ENCODE assay signal across 13 mouse cellular contexts in genomic region chr13:98124113-98124745, GRCm38 (mm10).
DNase-seq lines count a peak whose midpoint lies in the region; ATAC-seq and TF ChIP-seq lines count a peak whose summit lies in the region.
"Had no signal": no experiment of that assay in that cellular context is flagged by ENCODE, and none has a peak within 500 bp of the region (broad histone marks: within the 10 kb centered on the region; RNA-seq: fewer than 3 reads in every experiment).

No protein-coding gene starts in this region.

- TF ChIP-seq POLR2A in cerebellum, adult 2 months (IDR thresholded peaks at IDR 0.05; ENCODE audit: borderline replicate concordance, insufficient read depth, low read length), result no peak

- peak; percentile 38 for ATAC-seq in lung, postnatal 0 days
- peak; percentile 73; the same call in 1 of the 2 replicates for ATAC-seq in liver, embryonic 14.5 days (ENCODE audit: insufficient read depth)
- peak; percentile 52 for ATAC-seq in stomach, postnatal 0 days (ENCODE audit: low FRiP score, low TSS enrichment)
- ATAC-seq: Patski had no signal

- no peak for TF ChIP-seq EP300 in lung, postnatal 0 days (IDR thresholded peaks at IDR 0.05)
- peak; percentile 43; the same call in 1 of the 2 replicates for TF ChIP-seq EP300 in liver, embryonic 14.5 days (IDR thresholded peaks at IDR 0.05; ENCODE audit: low read depth)
- no peak for TF ChIP-seq EP300 in stomach, postnatal 0 days (optimal IDR thresholded peaks at IDR 0.05)

- no peak overlapping the region for H3K4me2 ChIP-seq in lung, postnatal 0 days (replicated peaks; ENCODE audit: low read depth, low read length)
- H3K4me2 ChIP-seq in liver, embryonic 14.5 days (ENCODE audit: low read depth), result peak overlapping the region; percentile 23; the same call in 1 of the 2 replicates
- 0 out of 2 replicates have a peak overlapping the region, but pooled peaks have one; percentile 21 for H3K4me2 ChIP-seq in stomach, postnatal 0 days (replicated peaks; ENCODE audit: low read depth)
- H3K4me2 ChIP-seq: embryonic facial prominence, embryonic 12.5 days; hindbrain, embryonic 12.5 days had no signal

- no peak overlapping the region for H3K4me3 ChIP-seq in lung, postnatal 0 days (ENCODE audit: low read depth, low read length)
- H3K4me3 ChIP-seq in liver, embryonic 14.5 days (ENCODE audit: insufficient read depth in 1 of 2, low read depth in 2 of 2, low read length in 2 of 2), result no peak overlapping the region
- no peak overlapping the region for H3K4me3 ChIP-seq in stomach, postnatal 0 days (ENCODE audit: low read depth, low read length)
- H3K4me3 ChIP-seq in cerebellum, adult 2 months (replicated peaks; ENCODE audit: insufficient read depth, low read depth, low read length), result no peak overlapping the region
- H3K4me3 ChIP-seq: embryonic facial prominence, embryonic 12.5 days; hindbrain, embryonic 12.5 days had no signal

- intact Hi-C loops in left cerebral cortex, postnatal 4 days (cut with DNase I), result no loop called here

- no peaks in the 10 kb centered on the region for H3K9me3 ChIP-seq in lung, postnatal 0 days (ENCODE audit: low read length)
- H3K9me3 ChIP-seq in liver, embryonic 14.5 days (ENCODE audit: control insufficient read depth, low read length), result no peaks in the 10 kb centered on the region
- no peaks in the 10 kb centered on the region for H3K9me3 ChIP-seq in stomach, postnatal 0 days (ENCODE audit: control insufficient read depth, low read length)
- H3K9me3 ChIP-seq: embryonic facial prominence, embryonic 12.5 days; hindbrain, embryonic 12.5 days had no signal

- 28% methylated on average over 14 of the region's 14 CpGs for WGBS in lung, postnatal 0 days
- WGBS in liver, embryonic 14.5 days (ENCODE audit: insufficient replicate concordance), result 8% methylated on average over 14 of the region's 14 CpGs
- WGBS in stomach, postnatal 0 days, result 49% methylated on average over 14 of the region's 14 CpGs
- 71% methylated on average over 14 of the region's 14 CpGs for WGBS in cerebellum, adult 2 months

- peak overlapping the region; percentile 11; the same call in 1 of the 2 replicates for H3K27ac ChIP-seq in lung, postnatal 0 days (ENCODE audit: low read length)
- H3K27ac ChIP-seq in liver, embryonic 14.5 days, result no peak overlapping the region
- H3K27ac ChIP-seq in stomach, postnatal 0 days (replicated peaks), result 0 out of 2 replicates have a peak overlapping the region, but pooled peaks have one; percentile 9
- H3K27ac ChIP-seq in cerebellum, adult 2 months (ENCODE audit: insufficient read depth, low read length), result no peak overlapping the region
- H3K27ac ChIP-seq: embryonic facial prominence, embryonic 12.5 days; hindbrain, embryonic 12.5 days had no signal

- H3K9ac ChIP-seq in lung, postnatal 0 days (replicated peaks; ENCODE audit: low read depth), result no peak overlapping the region
- H3K9ac ChIP-seq in liver, embryonic 14.5 days (replicated peaks), result no peak overlapping the region
- no peak overlapping the region for H3K9ac ChIP-seq in stomach, postnatal 0 days (ENCODE audit: low read length)
- H3K9ac ChIP-seq: embryonic facial prominence, embryonic 12.5 days; hindbrain, embryonic 12.5 days had no signal

- no peak for TF ChIP-seq CTCF in lung, postnatal 0 days (IDR thresholded peaks at IDR 0.05)
- no peak for TF ChIP-seq CTCF in liver, embryonic 14.5 days (IDR thresholded peaks at IDR 0.05; ENCODE audit: low read depth)
- no peak for TF ChIP-seq CTCF in stomach, postnatal 0 days (IDR thresholded peaks at IDR 0.05; ENCODE audit: low read depth)
- no peak for TF ChIP-seq CTCF in cerebellum, adult 2 months (IDR thresholded peaks at IDR 0.05; ENCODE audit: borderline replicate concordance, insufficient read depth, low read depth, low read length)

- H3K4me1 ChIP-seq in lung, postnatal 0 days (ENCODE audit: insufficient read depth, low read depth, low read length), result peaks cover 18% of the 10 kb centered on the region
- peaks cover 0 to 12% of the 10 kb centered on the region in 2 experiments; a peak in 2 of 4 replicates for H3K4me1 ChIP-seq in liver, embryonic 14.5 days (replicated peaks; ENCODE audit: control insufficient read depth in 2 of 2, insufficient read depth in 2 of 2, low read length in 1 of 2)
- H3K4me1 ChIP-seq in stomach, postnatal 0 days (replicated peaks; ENCODE audit: control insufficient read depth, insufficient read depth), result peaks cover 8% of the 10 kb centered on the region; the same call in 1 of the 2 replicates
- no peaks in the 10 kb centered on the region for H3K4me1 ChIP-seq in cerebellum, adult 2 months (ENCODE audit: control insufficient read depth, insufficient read depth, low read length)

- H3K36me3 ChIP-seq in lung, postnatal 0 days (ENCODE audit: insufficient read depth, low read length), result no peaks in the 10 kb centered on the region
- H3K36me3 ChIP-seq in liver, embryonic 14.5 days (replicated peaks; ENCODE audit: control insufficient read depth, insufficient read depth, low read depth), result no peaks in the 10 kb centered on the region
- no peaks in the 10 kb centered on the region for H3K36me3 ChIP-seq in stomach, postnatal 0 days (ENCODE audit: control insufficient read depth, insufficient read depth, low read length)
- H3K36me3 ChIP-seq: embryonic facial prominence, embryonic 12.5 days; hindbrain, embryonic 12.5 days had no signal

- peak; percentile 36 for DNase-seq in lung, postnatal 0 days (ENCODE audit: low spot score)
- DNase-seq in lung, postnatal 4 days, result no peak
- peak; percentile 18 for DNase-seq in c-Kit-positive CD71-positive TER-119-positive erythroid progenitor cells, embryonic 14.5 days (ENCODE audit: low spot score)
- DNase-seq in liver, embryonic 14.5 days (ENCODE audit: low read depth in 3 of 3, low spot score in 3 of 3), result peak; percentile 16 to 37 (median 30)
- DNase-seq in stomach, postnatal 0 days (ENCODE audit: low spot score), result peak; percentile 66
- DNase-seq in cerebellum, adult 2 months, result no peak
- no peak for DNase-seq in left cerebral cortex, postnatal 4 days
- DNase-seq in layer of hippocampus, postnatal 36 days, result no peak
- DNase-seq: lung, adult 2 months; spleen, adult 18-20 months had no signal

- no peaks in the 10 kb centered on the region for H3K27me3 ChIP-seq in lung, postnatal 0 days (replicated peaks; ENCODE audit: insufficient read depth, low read length)
- H3K27me3 ChIP-seq in liver, embryonic 14.5 days (ENCODE audit: control insufficient read depth, insufficient read depth, low read length), result no peaks in the 10 kb centered on the region; the same call in 1 of the 2 replicates
- no peaks in the 10 kb centered on the region for H3K27me3 ChIP-seq in stomach, postnatal 0 days (ENCODE audit: control insufficient read depth, insufficient read depth, low read length)
- no peaks in the 10 kb centered on the region for H3K27me3 ChIP-seq in cerebellum, adult 2 months (ENCODE audit: control insufficient read depth, insufficient read depth, low read length)
- H3K27me3 ChIP-seq: embryonic facial prominence, embryonic 12.5 days; hindbrain, embryonic 12.5 days; Patski had no signal

Comparison
In these comparisons a context has a peak if more than half of its experiments do, and no peak if none do; other contexts are left out.
1. DNase-seq: peak in lung, postnatal 0 days (single experiment), c-Kit-positive CD71-positive TER-119-positive erythroid progenitor cells, embryonic 14.5 days (single experiment), liver, embryonic 14.5 days (3 of 3) and stomach, postnatal 0 days (single experiment); none in lung, postnatal 4 days (0 of 2), cerebellum, adult 2 months (0 of 2), left cerebral cortex, postnatal 4 days (single experiment) and layer of hippocampus, postnatal 36 days (0 of 2).
2. H3K27ac ChIP-seq: peak in lung, postnatal 0 days (single experiment) and stomach, postnatal 0 days (single experiment); none in liver, embryonic 14.5 days (single experiment) and cerebellum, adult 2 months (single experiment).
3. Peak in every context shown above with its lines, with median percentiles within 50 percentile points of each other: ATAC-seq.